Mouse (Mus musculus) limb, embryonic 12.5 days (tissue): ENCODE measurements at regions not wholly inside any gene's neighbourhood (a gene's known extent, or its start where the extent isn't known, plus 50 kb on each side); places are given as distances from the start of the nearest gene placed in this dataset.
A peak's percentile ranks its signal among the peaks of the same experiment; 100 is the strongest.

ENCODE experiments used
- ATAC-seq: fragments of 200-750 bp; cut with Nextera tagmentation; 2 replicates; pipeline ENCODE4 v1.8.0; 2017; ENCODE audit warnings: low read depth, moderate TSS enrichment; ENCODE audit not compliant: insufficient number of reproducible peaks, insufficient read depth, low FRiP score, low TSS enrichment
- H3K27ac ChIP-seq: fragments of 300-500 bp; sonication (generic); 2 replicates; pipeline ENCODE4 v1.5.1; 2016; ENCODE audit warnings: mild to moderate bottlenecking, moderate library complexity
- H3K27me3 ChIP-seq: fragments of 300-500 bp; sonication (generic); 2 replicates; pipeline ENCODE4 v1.6.1; 2016; ENCODE audit warnings: mild to moderate bottlenecking, moderate library complexity
- H3K36me3 ChIP-seq: fragments of 300-500 bp; sonication (generic); 2 replicates; pipeline ENCODE4 v1.6.1; 2016; ENCODE audit warnings: mild to moderate bottlenecking, moderate library complexity
- H3K4me1 ChIP-seq: fragments of 300-500 bp; sonication (generic); replicated peaks from 2 replicates; pipeline ENCODE4 v1.6.1; 2016
- H3K4me2 ChIP-seq: fragments of 300-500 bp; sonication (generic); 2 replicates; pipeline ENCODE4 v1.6.1; 2016; ENCODE audit warnings: mild to moderate bottlenecking, moderate library complexity
- H3K4me3 ChIP-seq: fragments of 300-500 bp; sonication (generic); replicated peaks from 2 replicates; pipeline ENCODE4 v1.5.1; 2016; ENCODE audit warnings: mild to moderate bottlenecking
- H3K9ac ChIP-seq: fragments of 300-500 bp; sonication (generic); replicated peaks from 2 replicates; pipeline ENCODE4 v1.6.1; 2016; ENCODE audit warnings: mild to moderate bottlenecking, moderate library complexity
- H3K9me3 ChIP-seq: fragments of 300-500 bp; sonication (generic); 2 replicates; pipeline ENCODE4 v1.6.1; 2016; ENCODE audit warnings: mild to moderate bottlenecking, moderate library complexity
- WGBS: fragments of 180-500 bp; shearing (Covaris S2); methylation state at CpG from one replicate; pipeline ENCODE4 v1.1.7; 2016; 5-methylcytosine and 5-hydroxymethylcytosine counted together

- Histone ChIP-seq H3K9me3 (no peaks in the 10 kb centered on the region), H3K27me3 (peaks cover 19% of the 10 kb centered on the region; the same call in 1 of the 2 replicates), H3K9ac (no peak overlapping the region), H3K27ac (peak overlapping the region; percentile 45; the same call in 1 of the 2 replicates), H3K4me1 (peaks cover 35% of the 10 kb centered on the region), H3K4me3 (no peak overlapping the region), H3K36me3 (no peaks in the 10 kb centered on the region), H3K4me2 (0 out of 2 replicates have a peak overlapping the region, but pooled peaks have one; percentile 10)
- peak; percentile 63; the same call in 1 of the 2 replicates for ATAC-seq
- WGBS, result 23% methylated on average over 8 of the region's 8 CpGs
These were observed 132.5 kb downstream of the Hs3st3b1 start for GRCm38 (mm10) chr11:63789473-63790120.

DNA sequence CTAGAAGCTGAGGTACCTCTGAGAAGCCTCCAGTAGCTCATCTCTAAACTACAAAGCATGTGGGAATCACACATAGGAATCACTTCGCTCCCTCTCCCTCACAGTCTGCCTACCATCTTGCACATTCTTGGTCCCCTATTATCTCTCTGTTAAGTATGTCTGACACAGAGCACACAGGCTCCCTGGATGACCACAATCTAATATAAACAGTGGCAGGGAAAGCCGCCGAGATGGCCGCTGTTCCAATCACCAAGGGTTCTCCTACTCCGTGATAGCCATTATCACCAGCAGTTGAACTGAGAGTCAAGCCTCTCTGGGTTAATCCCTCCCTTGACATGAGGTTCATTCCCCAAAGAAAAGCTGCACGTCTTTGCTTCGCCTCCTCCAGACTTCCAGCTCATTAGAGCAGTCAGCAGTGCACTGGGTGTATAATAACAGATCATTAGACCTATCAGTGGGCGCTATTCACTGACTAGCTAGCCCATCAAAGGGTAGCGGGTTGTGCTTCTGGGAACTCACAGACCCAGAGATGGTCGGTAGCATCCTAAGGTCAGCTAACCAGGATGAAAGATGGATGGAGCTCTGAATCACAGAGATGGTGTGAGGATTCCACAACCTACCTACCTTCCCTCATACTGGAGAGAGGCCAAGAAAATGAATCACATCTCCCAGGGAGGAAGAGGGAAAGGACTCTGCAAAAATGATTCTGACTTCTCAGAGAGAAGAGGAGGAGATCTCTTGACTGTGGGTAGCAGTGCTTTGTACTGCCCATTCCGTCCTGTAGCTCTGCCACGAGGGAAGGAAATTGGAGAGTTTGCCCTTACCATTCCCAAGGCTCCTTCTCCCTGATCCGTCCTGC lies 130.9 kb downstream of the Hs3st3b1 start:
- no peak for ATAC-seq
- Histone ChIP-seq H3K36me3 (no peaks in the 10 kb centered on the region), H3K4me1 (peaks cover 23% of the 10 kb centered on the region), H3K4me2 (no peak overlapping the region), H3K27me3 (peaks cover 11% of the 10 kb centered on the region; the same call in 1 of the 2 replicates), H3K9me3 (no peaks in the 10 kb centered on the region), H3K4me3 (no peak overlapping the region), H3K9ac (no peak overlapping the region), H3K27ac (no peak overlapping the region)
- 64% methylated on average over 13 of the region's 13 CpGs for WGBS

- Histone ChIP-seq H3K9me3 (no peaks in the 10 kb centered on the region), H3K4me1 (peaks cover 21% of the 10 kb centered on the region), H3K27ac (no peak overlapping the region), H3K9ac (no peak overlapping the region), H3K4me3 (no peak overlapping the region), H3K36me3 (no peaks in the 10 kb centered on the region), H3K4me2 (no peak overlapping the region), H3K27me3 (peaks cover 11% of the 10 kb centered on the region; the same call in 1 of the 2 replicates)
- WGBS, result 85% methylated on average over 8 of the region's 8 CpGs
- ATAC-seq, result no peak
These were observed 128.2 kb downstream of the Hs3st3b1 start for GRCm38 (mm10) chr11:63793732-63794503.

GRCm38 (mm10) chr11:63812146-63812545 lies 109.9 kb downstream of the Hs3st3b1 start:
- no peak overlapping the region for H3K4me3 ChIP-seq
- H3K36me3 ChIP-seq, result no peaks in the 10 kb centered on the region
- 77% methylated on average over 5 of the region's 5 CpGs for WGBS
- H3K27me3 ChIP-seq, result no peaks in the 10 kb centered on the region
- ATAC-seq, result no peak
- H3K4me2 ChIP-seq, result no peak overlapping the region
- no peaks in the 10 kb centered on the region for H3K4me1 ChIP-seq
- H3K9me3 ChIP-seq, result no peaks in the 10 kb centered on the region
- no peak overlapping the region for H3K27ac ChIP-seq
- no peak overlapping the region for H3K9ac ChIP-seq

GRCm38 (mm10) chr11:63822847-63823246 lies 99.2 kb downstream of the Hs3st3b1 start:
- H3K4me3 ChIP-seq, result no peak overlapping the region
- H3K9ac ChIP-seq, result no peak overlapping the region
- H3K27ac ChIP-seq, result no peak overlapping the region
- no peaks in the 10 kb centered on the region for H3K4me1 ChIP-seq
- no peaks in the 10 kb centered on the region for H3K9me3 ChIP-seq
- H3K36me3 ChIP-seq, result no peaks in the 10 kb centered on the region
- 82% methylated on average over 4 of the region's 4 CpGs for WGBS
- H3K4me2 ChIP-seq, result no peak overlapping the region
- 0 out of 2 replicates have a peak, but pooled peaks cover 4% of the 10 kb centered on the region for H3K27me3 ChIP-seq
- ATAC-seq, result no peak

- 86% methylated on average over 6 of the region's 6 CpGs for WGBS
- H3K9ac ChIP-seq, result no peak overlapping the region
These were observed 94.8 kb downstream of the Hs3st3b1 start for GRCm38 (mm10) chr11:63827271-63827762.

GRCm38 (mm10) chr11:63833480-63833879 lies 88.6 kb downstream of the Hs3st3b1 start:
- Histone ChIP-seq H3K4me3 (no peak overlapping the region), H3K9me3 (no peaks in the 10 kb centered on the region), H3K4me1 (peaks cover 22% of the 10 kb centered on the region), H3K9ac (no peak overlapping the region), H3K4me2 (no peak overlapping the region), H3K36me3 (no peaks in the 10 kb centered on the region), H3K27ac (no peak overlapping the region), H3K27me3 (peaks cover 10% of the 10 kb centered on the region)
- 60% methylated on average over 3 of the region's 3 CpGs for WGBS
- no peak for ATAC-seq

More at GRCm38 (mm10) chr11:63827271-63827762, 94.8 kb downstream of the Hs3st3b1 start:
- Histone ChIP-seq H3K4me2 (no peak overlapping the region), H3K36me3 (no peaks in the 10 kb centered on the region), H3K4me1 (peaks cover 14% of the 10 kb centered on the region), H3K27me3 (0 out of 2 replicates have a peak, but pooled peaks cover 4% of the 10 kb centered on the region), H3K27ac (no peak overlapping the region), H3K9me3 (no peaks in the 10 kb centered on the region), H3K4me3 (no peak overlapping the region)
- ATAC-seq, result no peak

GRCm38 (mm10) chr11:63834140-63834539 lies 88.0 kb downstream of the Hs3st3b1 start:
- no peak overlapping the region for H3K4me3 ChIP-seq
- 47% methylated on average over 4 of the region's 4 CpGs for WGBS
- H3K4me1 ChIP-seq, result peaks cover 22% of the 10 kb centered on the region
- no peak overlapping the region for H3K4me2 ChIP-seq
- peaks cover 10% of the 10 kb centered on the region for H3K27me3 ChIP-seq
- no peaks in the 10 kb centered on the region for H3K9me3 ChIP-seq
- no peak for ATAC-seq
- H3K9ac ChIP-seq, result no peak overlapping the region
- H3K27ac ChIP-seq, result no peak overlapping the region
- no peaks in the 10 kb centered on the region for H3K36me3 ChIP-seq

DNA sequence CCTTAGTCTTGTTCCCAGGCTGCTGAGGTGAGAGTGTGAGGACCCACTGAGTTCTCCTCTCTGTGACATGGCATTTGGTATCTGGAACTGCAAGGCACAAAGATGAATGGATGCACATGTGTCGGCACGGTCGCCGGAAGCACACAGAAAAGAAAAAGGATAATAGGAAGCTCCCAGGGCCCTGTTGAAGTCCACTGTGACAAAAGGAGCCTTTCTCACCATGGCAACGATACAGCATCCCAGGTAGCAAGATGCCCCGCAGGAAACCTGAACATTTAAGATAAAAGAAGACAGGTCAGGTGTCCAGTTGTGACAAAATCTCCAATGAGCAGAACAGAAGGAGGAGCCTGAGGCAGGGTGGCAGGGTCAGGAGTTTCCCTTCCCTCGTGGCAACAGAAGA lies 87.5 kb downstream of the Hs3st3b1 start:
- no peak overlapping the region for H3K27ac ChIP-seq
- no peak overlapping the region for H3K9ac ChIP-seq
- no peak overlapping the region for H3K4me2 ChIP-seq
- no peaks in the 10 kb centered on the region for H3K9me3 ChIP-seq
- H3K4me1 ChIP-seq, result peaks cover 22% of the 10 kb centered on the region
- H3K4me3 ChIP-seq, result no peak overlapping the region
- no peaks in the 10 kb centered on the region for H3K36me3 ChIP-seq
- H3K27me3 ChIP-seq, result peaks cover 10% of the 10 kb centered on the region
- WGBS, result 78% methylated on average over 7 of the region's 7 CpGs
- ATAC-seq, result no peak
